Mouse (Mus musculus): ENCODE measurements around the gene Mtmr12.

GRCm38 (mm10) chr15:12291757-12292156 lies 86.9 kb downstream of the Mtmr12 start:
- TF ChIP-seq CTCF (IDR thresholded peaks at IDR 0.05; ENCODE audit: extremely low read depth, insufficient read length, insufficient replicate concordance, low read depth, low read length), result no peak
- no peak for TF ChIP-seq POLR2A (IDR thresholded peaks at IDR 0.05; ENCODE audit: low read depth, low read length)
